Mouse (Mus musculus) G1E (cell line): ENCODE results near the gene Sema3a.

Experiments
- CTCF ChIP-seq: IDR thresholded peaks from 2 replicates; pipeline ENCODE4 v1.5.1; 2012; ENCODE audit warnings: low read depth, low read length, inconsistent platforms, mixed read lengths
- TAL1 ChIP-seq: conservative IDR thresholded peaks from 2 replicates; pipeline ENCODE4 v1.6.1; 2012; ENCODE audit warnings: low read depth, low read length, inconsistent platforms, mixed read lengths

GRCm38 (mm10) chr5:13549080-13549479, 423.9 kb downstream of the Sema3a start:
- TF ChIP-seq TAL1 (no peak), CTCF (no peak)
